Comparison of ENCODE assay signal across 8 mouse cellular contexts in genomic region chr5:113993487-113994465, GRCm38 (mm10). TPM values are rescaled to one million over a fixed set of nuclear protein-coding genes. Genes with fewer than 3 reads are reported as not detected.
DNase-seq lines count a peak whose midpoint lies in the region; ATAC-seq and TF ChIP-seq lines count a peak whose summit lies in the region.

Gene Ssh1 (minus strand): TSS chr5:113993894.

- peak within 1 kb of the TSS; percentile 89 for H3K4me2 ChIP-seq in heart, embryonic 12.5 days
- peak within 1 kb of the TSS; percentile 83 for H3K4me2 ChIP-seq in kidney, postnatal 0 days (ENCODE audit: low read length)
- peak within 1 kb of the TSS; percentile 97 for H3K4me2 ChIP-seq in liver, embryonic 13.5 days
- peak within 1 kb of the TSS; percentile 77 for H3K4me2 ChIP-seq in stomach, embryonic 15.5 days

- H3K4me3 ChIP-seq in bone marrow, adult 2 months (replicated peaks; ENCODE audit: control insufficient read depth, low read depth, low read length) = peak within 1 kb of the TSS; percentile 87
- peak within 1 kb of the TSS; percentile 82 for H3K4me3 ChIP-seq in erythroblast, embryonic 14.5 days (replicated peaks)
- H3K4me3 ChIP-seq in heart, embryonic 12.5 days = peak within 1 kb of the TSS; percentile 89
- H3K4me3 ChIP-seq in kidney, postnatal 0 days (replicated peaks; ENCODE audit: low read depth, low read length) = peak within 1 kb of the TSS; percentile 85
- H3K4me3 ChIP-seq in liver, embryonic 13.5 days (replicated peaks) = peak within 1 kb of the TSS; percentile 81
- peak within 1 kb of the TSS; percentile 79 for H3K4me3 ChIP-seq in stomach, embryonic 15.5 days (replicated peaks)

- no peak for TF ChIP-seq CTCF in bone marrow, adult 2 months (IDR thresholded peaks at IDR 0.05; ENCODE audit: control insufficient read depth, insufficient read depth, low read length)
- no peak; the same call in 1 of the 2 replicates for TF ChIP-seq CTCF in kidney, postnatal 0 days (IDR thresholded peaks at IDR 0.05; ENCODE audit: low read depth)

- no peaks in the 10 kb centered on the region; the same call in 1 of the 2 replicates for H3K4me1 ChIP-seq in bone marrow, adult 2 months (ENCODE audit: control insufficient read depth, insufficient read depth, low read length)
- H3K4me1 ChIP-seq in erythroblast, embryonic 14.5 days (ENCODE audit: control insufficient read depth) = peaks cover 55% of the 10 kb centered on the region
- H3K4me1 ChIP-seq in heart, embryonic 12.5 days (replicated peaks) = peaks cover 55% of the 10 kb centered on the region
- 0 out of 2 replicates have a peak, but pooled peaks cover 4% of the 10 kb centered on the region for H3K4me1 ChIP-seq in kidney, postnatal 0 days (replicated peaks; ENCODE audit: insufficient read depth, low read length)
- peaks cover 54% of the 10 kb centered on the region for H3K4me1 ChIP-seq in liver, embryonic 13.5 days (replicated peaks)
- peaks cover 23% of the 10 kb centered on the region for H3K4me1 ChIP-seq in stomach, embryonic 15.5 days

- peaks cover 22% of the 10 kb centered on the region for H3K36me3 ChIP-seq in erythroblast, embryonic 14.5 days (ENCODE audit: control insufficient read depth)
- H3K36me3 ChIP-seq in heart, embryonic 12.5 days = peaks cover 7% of the 10 kb centered on the region
- H3K36me3 ChIP-seq in kidney, postnatal 0 days (ENCODE audit: insufficient read depth, low read length) = no peaks in the 10 kb centered on the region
- H3K36me3 ChIP-seq in liver, embryonic 13.5 days = peaks cover 7% of the 10 kb centered on the region; the same call in 1 of the 2 replicates
- H3K36me3 ChIP-seq in stomach, embryonic 15.5 days = 0 out of 2 replicates have a peak, but pooled peaks cover 3% of the 10 kb centered on the region

- H3K9me3 ChIP-seq in erythroblast, embryonic 14.5 days (ENCODE audit: control insufficient read depth, low read length) = no peaks in the 10 kb centered on the region
- H3K9me3 ChIP-seq in heart, embryonic 12.5 days (replicated peaks) = no peaks in the 10 kb centered on the region
- no peaks in the 10 kb centered on the region for H3K9me3 ChIP-seq in kidney, postnatal 0 days (replicated peaks; ENCODE audit: low read length)
- H3K9me3 ChIP-seq in liver, embryonic 13.5 days (replicated peaks) = no peaks in the 10 kb centered on the region
- no peaks in the 10 kb centered on the region for H3K9me3 ChIP-seq in stomach, embryonic 15.5 days

- ATAC-seq in heart, embryonic 12.5 days (ENCODE audit: insufficient number of reproducible peaks, low FRiP score) = peak; percentile 89
- peak; percentile 84 for ATAC-seq in kidney, postnatal 0 days (replicated peaks; ENCODE audit: low FRiP score, low read depth)
- ATAC-seq in liver, embryonic 13.5 days (ENCODE audit: low read depth) = peak; percentile 79
- peak; percentile 87 for ATAC-seq in stomach, embryonic 15.5 days (ENCODE audit: insufficient read depth, low FRiP score, low read depth)

- peak within 1 kb of the TSS; percentile 92 for H3K9ac ChIP-seq in heart, embryonic 12.5 days
- peak within 1 kb of the TSS; percentile 88 for H3K9ac ChIP-seq in kidney, postnatal 0 days (ENCODE audit: low read depth, low read length)
- H3K9ac ChIP-seq in liver, embryonic 13.5 days = peak within 1 kb of the TSS; percentile 91
- peak within 1 kb of the TSS; percentile 49 for H3K9ac ChIP-seq in stomach, embryonic 15.5 days

- H3K27me3 ChIP-seq in erythroblast, embryonic 14.5 days (ENCODE audit: control insufficient read depth) = peaks cover 17% of the 10 kb centered on the region
- no peaks in the 10 kb centered on the region for H3K27me3 ChIP-seq in heart, embryonic 12.5 days (replicated peaks)
- H3K27me3 ChIP-seq in kidney, postnatal 0 days (ENCODE audit: insufficient read depth, low read length) = no peaks in the 10 kb centered on the region
- H3K27me3 ChIP-seq in liver, embryonic 13.5 days = peaks cover 13% of the 10 kb centered on the region; the same call in 1 of the 2 replicates
- H3K27me3 ChIP-seq in stomach, embryonic 15.5 days (replicated peaks) = no peaks in the 10 kb centered on the region

- WGBS in bone marrow, adult 2 months = 2% methylated on average over 78 of the region's 83 CpGs
- under 1% methylated on average over 44 of the region's 83 CpGs for WGBS in heart, embryonic 12.5 days
- WGBS in kidney, postnatal 0 days = under 1% methylated on average over 71 of the region's 83 CpGs
- 1% methylated on average over 70 of the region's 83 CpGs for WGBS in liver, embryonic 13.5 days (ENCODE audit: insufficient replicate concordance)
- WGBS in stomach, embryonic 15.5 days = under 1% methylated on average over 65 of the region's 83 CpGs

- 0 out of 2 replicates have a peak, but pooled peaks have one; percentile 2 for TF ChIP-seq POLR2A in bone marrow, adult 2 months (IDR thresholded peaks at IDR 0.05; ENCODE audit: borderline replicate concordance, control insufficient read depth, low read depth, low read length)

- peak within 1 kb of the TSS; percentile 73 for H3K27ac ChIP-seq in bone marrow, adult 2 months (ENCODE audit: control insufficient read depth, insufficient read depth, low read depth, low read length, poor library complexity)
- H3K27ac ChIP-seq in heart, embryonic 12.5 days (ENCODE audit: poor library complexity, severe bottlenecking) = peak within 1 kb of the TSS; percentile 93
- peak within 1 kb of the TSS; percentile 92 for H3K27ac ChIP-seq in kidney, postnatal 0 days
- H3K27ac ChIP-seq in liver, embryonic 13.5 days = peak within 1 kb of the TSS; percentile 94
- peak within 1 kb of the TSS; percentile 93 for H3K27ac ChIP-seq in stomach, embryonic 15.5 days

- DNase-seq in A20 (ENCODE audit: low read depth, low spot score) = peak; percentile 89
- peak; percentile 92 for DNase-seq in kidney, postnatal 0 days (ENCODE audit: low spot score)
- peak; percentile 78 for DNase-seq in liver, embryonic 13.5 days
- peak; percentile 89 for DNase-seq in neural tube, embryonic 10.5 days (ENCODE audit: extremely low spot score, low spot score)

RNA-seq across cellular contexts. Expression of gene Ssh1, which starts in this region (rescaled TPM):
- polyA plus RNA-seq in bone marrow, adult 2 months (2011; ENCODE audit: insufficient read depth, insufficient read length, low replicate concordance, missing spikeins) = 13.0 and 14.4 TPM in 2 replicates
- polyA plus RNA-seq in erythroblast, embryonic 14.5 days (2012) = 3.3 TPM in 2 replicates
- 19.0 and 21.4 TPM in 2 replicates for polyA plus RNA-seq in heart, embryonic 12.5 days (2016; fragmentation: Nextera tagmentation; extraction: Ambion mirVana)
- polyA plus RNA-seq in kidney, postnatal 0 days (2015; fragmentation: Nextera tagmentation; extraction: Ambion mirVana) = 9.9 and 10.0 TPM in 2 replicates
- 5.4 and 6.0 TPM in 2 replicates for polyA plus RNA-seq in liver, embryonic 13.5 days (2015; fragmentation: Nextera tagmentation; extraction: Ambion mirVana)
- polyA plus RNA-seq in stomach, embryonic 15.5 days (2015; fragmentation: Nextera tagmentation; extraction: Ambion mirVana) = 13.3 and 13.7 TPM in 2 replicates

Comparison
In these comparisons a context has a peak if more than half of its experiments do, and no peak if none do; other contexts are left out.
1. Peak in every context shown above with its lines: DNase-seq, ATAC-seq, H3K4me3 ChIP-seq and H3K27ac ChIP-seq.